Mouse (Mus musculus) testis, adult 2 months (tissue): Measurements from ENCODE around the gene Gstt4.

ENCODE experiments used
- CTCF ChIP-seq: fragments of 200-500 bp; IDR thresholded peaks from 2 replicates; pipeline ENCODE4 v1.5.1; 2012; ENCODE audit warnings: low read depth, mild to moderate bottlenecking, inconsistent platforms, low read length, moderate library complexity; ENCODE audit not compliant: control insufficient read depth, insufficient read depth, insufficient replicate concordance
- POLR2A ChIP-seq: fragments of 200-500 bp; IDR thresholded peaks from 2 replicates; pipeline ENCODE4 v1.6.1; 2012; ENCODE audit warnings: low read depth, mild to moderate bottlenecking, inconsistent platforms, low read length, moderate library complexity; ENCODE audit not compliant: control insufficient read depth

DNA sequence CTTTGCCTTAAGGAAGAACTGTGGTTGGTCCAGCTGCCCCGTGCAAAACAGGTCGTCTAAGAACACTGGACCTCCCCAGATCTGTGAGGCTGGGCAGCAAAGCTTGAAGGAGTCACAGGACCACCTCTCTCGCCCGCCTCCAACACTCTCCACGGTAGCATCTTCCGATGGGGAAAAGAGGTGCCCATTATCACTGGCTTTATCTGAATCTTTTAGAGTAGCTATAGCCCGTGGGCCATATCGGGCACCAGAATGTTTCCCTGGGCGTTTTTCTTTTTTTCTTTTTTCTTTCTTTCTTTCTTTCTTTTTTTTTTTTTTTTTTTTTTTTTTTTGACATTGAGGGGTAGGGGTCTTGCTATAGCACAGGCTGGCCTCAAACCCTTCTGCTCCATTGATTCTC lies 12.4 kb upstream of the Gstt4 start:
- TF ChIP-seq CTCF, result no peak
- no peak for TF ChIP-seq POLR2A
